Mouse (Mus musculus) lung, postnatal 25 days (tissue): ENCODE measurements around the gene Acp4.
"Not testable (repeated sequence)": the region's sequence is repeated elsewhere in the genome, so short reads cannot be mapped to it uniquely, and the experiment has no call there.

ENCODE experiments used
- DNase-seq: peaks from one replicate; pipeline ENCODE4 v3.0.0; 2022; ENCODE audit warnings: low spot score

The Acp4 gene

GRCm38 (mm10) chr7:44257278-44257677, at the start of gene Acp4:
Gene Acp4, minus strand, starts transcription at chr7:44257378.
- no peak for DNase-seq

- DNase-seq = no peak
These were observed 49.5 kb upstream of the Acp4 start, which contains the start of gene Clec11a for GRCm38 (mm10) chr7:44306516-44307240. Gene Clec11a, minus strand, starts transcription at chr7:44306902.

GRCm38 (mm10) chr7:44305686-44306085, 48.5 kb upstream of the Acp4 start:
- no peak for DNase-seq

GRCm38 (mm10) chr7:44304775-44305641, 47.8 kb upstream of the Acp4 start:
- DNase-seq = peak; percentile 98

- DNase-seq = no peak
These were observed 47.2 kb upstream of the Acp4 start for GRCm38 (mm10) chr7:44304463-44304774.

- DNase-seq = no peak
These were observed 46.5 kb upstream of the Acp4 start for GRCm38 (mm10) chr7:44303346-44304340.

GRCm38 (mm10) chr7:44297501-44297900, 40.3 kb upstream of the Acp4 start:
- not testable (repeated sequence) for DNase-seq

- no peak for DNase-seq
These were observed 34.2 kb upstream of the Acp4 start for GRCm38 (mm10) chr7:44291418-44291817.

GRCm38 (mm10) chr7:44290986-44291385, 33.8 kb upstream of the Acp4 start:
- no peak for DNase-seq

- peak; percentile 14 for DNase-seq
These were observed 30.6 kb upstream of the Acp4 start for GRCm38 (mm10) chr7:44287760-44288159.

- DNase-seq = no peak
These were observed 24.4 kb upstream of the Acp4 start for GRCm38 (mm10) chr7:44281586-44281985.

GRCm38 (mm10) chr7:44280959-44281358, 23.8 kb upstream of the Acp4 start:
- DNase-seq = no peak

GRCm38 (mm10) chr7:44277250-44277622, 20.1 kb upstream of the Acp4 start:
- peak; percentile 16 for DNase-seq

- no peak for DNase-seq
These were observed 19.5 kb upstream of the Acp4 start for GRCm38 (mm10) chr7:44276461-44277249.

GRCm38 (mm10) chr7:44275546-44275945, 18.4 kb upstream of the Acp4 start:
- DNase-seq = no peak

GRCm38 (mm10) chr7:44274096-44274495, 16.9 kb upstream of the Acp4 start:
- DNase-seq = no peak

- no peak for DNase-seq
These were observed 16.3 kb upstream of the Acp4 start for GRCm38 (mm10) chr7:44273446-44273845.

- no peak for DNase-seq
These were observed 15.4 kb upstream of the Acp4 start for GRCm38 (mm10) chr7:44272546-44272945.

GRCm38 (mm10) chr7:44271309-44271708, 14.1 kb upstream of the Acp4 start:
- no peak for DNase-seq

- no peak for DNase-seq
These were observed 12.2 kb upstream of the Acp4 start for GRCm38 (mm10) chr7:44269397-44269796.

GRCm38 (mm10) chr7:44268117-44268516, 10.9 kb upstream of the Acp4 start:
- DNase-seq = no peak
